Mouse (Mus musculus) neural tube, postnatal 0 days (tissue): ENCODE data around the gene Lrrc74a. TPM values are rescaled to one million over a fixed set of nuclear protein-coding genes. Genes with fewer than 3 reads are reported as not detected.

Source experiments
- polyA plus RNA-seq: library from polyadenylated mRNA; unstranded; fragments of >200 nt; fragmentation: Nextera tagmentation; extraction: Ambion mirVana; gene quantifications from 2 replicates; pipeline ENCODE4 v1.2.1, GENCODE M21; 2015

Lrrc74a gene
- polyA plus RNA-seq, result not detected in 2 replicates

DNA sequence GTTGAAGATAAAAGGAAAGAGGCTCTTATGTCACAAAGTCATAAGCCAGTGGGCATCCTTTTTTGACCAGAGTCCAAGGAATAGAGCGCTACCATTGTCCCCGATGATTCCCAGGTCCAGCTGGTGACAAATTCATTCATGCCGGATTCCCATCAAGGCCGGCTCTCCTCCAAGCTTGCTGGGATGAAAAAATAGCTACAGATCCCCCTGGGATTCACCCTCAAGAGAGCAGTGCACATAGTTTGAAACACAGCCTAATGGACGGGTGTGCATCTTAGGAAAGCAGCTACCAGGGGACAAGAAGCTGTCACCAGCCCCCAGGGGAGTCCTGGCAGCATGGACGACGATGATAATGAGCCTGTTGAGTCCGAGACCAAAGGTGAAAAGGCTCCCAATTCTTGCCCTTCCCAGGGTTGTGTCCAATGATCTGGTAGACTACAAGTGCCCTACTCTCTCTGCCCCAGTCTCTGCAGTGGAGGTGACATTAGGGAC, at the start of gene Lrrc74a:
Lrrc74a (plus strand) TSS at position 51 of the 492 bp plus-strand sequence.

DNA sequence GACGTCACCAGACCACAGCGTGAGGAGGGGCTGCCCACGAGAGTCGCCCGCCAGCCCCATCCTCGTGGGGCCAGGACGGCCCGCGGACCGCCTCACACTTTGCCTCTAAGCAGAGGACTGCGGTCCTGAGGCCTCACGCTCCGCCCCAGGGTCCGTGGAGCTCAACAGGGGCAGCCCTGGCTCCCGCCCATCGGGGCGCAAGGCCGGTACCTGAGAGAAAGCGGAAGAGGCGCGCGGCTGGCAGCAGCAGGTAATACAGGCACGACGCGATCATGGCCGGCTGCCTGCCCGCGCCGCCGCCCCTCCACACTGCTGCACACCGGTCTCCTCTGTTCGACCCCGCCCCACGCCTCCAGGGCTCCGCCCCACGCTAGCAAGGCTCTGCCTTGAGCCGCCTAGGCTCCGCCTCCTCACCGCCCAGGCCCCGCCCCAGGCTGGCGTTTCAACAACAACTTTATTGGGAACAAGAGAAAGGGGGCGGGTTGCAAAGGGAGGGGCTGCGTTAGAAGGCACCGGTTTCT, 8.0 kb upstream of the Lrrc74a start, which contains the start of gene Angel1:
Angel1 (minus strand) TSS at position 341 of the 521 bp plus-strand sequence.

Other genes starting within 250 kb of the Lrrc74a start
- gene Vash1, start 55.7 kb upstream of the Lrrc74a start, polyA plus RNA-seq, result 25.4 and 26.3 TPM in 2 replicates
- gene Angel1, start 7.9 kb upstream of the Lrrc74a start, polyA plus RNA-seq, result 8.5 and 9.8 TPM in 2 replicates
- gene Irf2bpl, start 150.4 kb downstream of the Lrrc74a start, polyA plus RNA-seq, result 58.3 and 60.4 TPM in 2 replicates
- 25.9 and 27.6 TPM in 2 replicates for gene Cipc, start 212.7 kb downstream of the Lrrc74a start, polyA plus RNA-seq